Mouse (Mus musculus): Measurements from ENCODE around the gene Utrn. TPM values are rescaled to one million over a fixed set of nuclear protein-coding genes. Genes with fewer than 3 reads are reported as not detected.

The Utrn gene
- total and polyA plus RNA-seq, 3 experiments = 0.31 to 1.1 (median 0.67) TPM

GRCm38 (mm10) chr10:12865201-12865600 lies 4.0 kb downstream of the Utrn start:
- Histone ChIP-seq H3K36me3 (replicated peaks in 1 of 2; ENCODE audit: control insufficient read depth in 1 of 2, insufficient read depth in 1 of 2, low read length in 1 of 2) (no peaks in the 10 kb centered on the region), H3K4me3 (replicated peaks in 1 of 3; ENCODE audit: low read depth in 2 of 3, low read length in 2 of 3, poor library complexity in 1 of 3) (no peak overlapping the region), H3K27ac (ENCODE audit: insufficient read depth, low read depth) (no peak overlapping the region), H3K9ac (ENCODE audit: insufficient read depth, low read depth) (no peak overlapping the region), H3K9me3 (replicated peaks; ENCODE audit: low read length) (no peaks in the 10 kb centered on the region), H3K4me1 (ENCODE audit: control insufficient read depth in 1 of 2, insufficient read depth in 2 of 2) (peaks cover 9 to 21% of the 10 kb centered on the region in 2 experiments; a peak in 2 of 4 replicates), H3K4me2 (ENCODE audit: insufficient read depth, low read depth, poor library complexity, severe bottlenecking) (no peak overlapping the region), H3K79me2 (replicated peaks; ENCODE audit: control insufficient read depth, extremely low read depth, insufficient read depth, poor library complexity, severe bottlenecking) (no peaks in the 10 kb centered on the region), H3K27me3 (replicated peaks) (peaks cover 21% of the 10 kb centered on the region)
- dilution Hi-C loops (cut with MboI; ENCODE audit: extremely low pct_ligation_motif_present, extremely low pct_unique_long_range_greater_than_20kb, low sequenced_read_pairs) = no loop called here
- DNase-seq (ENCODE audit: extremely low read depth) = no peak
- TF ChIP-seq UBTF (IDR thresholded peaks at IDR 0.05; ENCODE audit: low read depth, low read length) (no peak), MYC (IDR thresholded peaks at IDR 0.05; ENCODE audit: low read depth, low read length) (no peak), SMC3 (IDR thresholded peaks at IDR 0.05; ENCODE audit: low read depth, low read length) (no peak), KAT2A (IDR thresholded peaks at IDR 0.05; ENCODE audit: insufficient replicate concordance, low read length) (no peak), ELF1 (IDR thresholded peaks at IDR 0.05; ENCODE audit: low read depth, low read length) (no peak), MXI1 (IDR thresholded peaks at IDR 0.05; ENCODE audit: low read depth, low read length) (no peak), RCOR1 (conservative IDR thresholded peaks at IDR 0.05; ENCODE audit: low read depth, low read length) (no peak)
- in situ Hi-C loops (cut with MboI; ENCODE audit: low pct_ligation_motif_present, low pct_unique_long_range_greater_than_20kb, low sequenced_read_pairs) = no loop called here

GRCm38 (mm10) chr10:12863581-12863980 lies 5.6 kb downstream of the Utrn start:
- TF ChIP-seq EP300 (IDR thresholded peaks at IDR 0.05; ENCODE audit: low read length) = no peak
- no peak for TF ChIP-seq ZC3H11A (IDR thresholded peaks at IDR 0.05; ENCODE audit: low read depth, low read length)
- no peak for TF ChIP-seq RAD21 (IDR thresholded peaks at IDR 0.05; ENCODE audit: low read depth, low read length)
- no peak for TF ChIP-seq JUN (IDR thresholded peaks at IDR 0.05; ENCODE audit: insufficient read depth, low read depth, low read length)
- TF ChIP-seq E2F4 (IDR thresholded peaks at IDR 0.05; ENCODE audit: insufficient replicate concordance, low read depth, low read length) = no peak
- no peak for TF ChIP-seq MAX (IDR thresholded peaks at IDR 0.05; ENCODE audit: low read length)
- TF ChIP-seq BHLHE40 (IDR thresholded peaks at IDR 0.05; ENCODE audit: low read depth, low read length) = no peak
- no peak for TF ChIP-seq USF2 (conservative IDR thresholded peaks at IDR 0.05; ENCODE audit: low read depth, low read length)
- TF ChIP-seq USF1 (IDR thresholded peaks at IDR 0.05; ENCODE audit: low read depth, low read length) = no peak
- no peak for TF ChIP-seq IRF4 (IDR thresholded peaks at IDR 0.05; ENCODE audit: low read depth, low read length)
- Histone ChIP-seq H3K9ac (ENCODE audit: insufficient read depth, low read depth) (no peak overlapping the region), H3K4me2 (ENCODE audit: insufficient read depth, low read depth, poor library complexity, severe bottlenecking) (no peak overlapping the region), H3K27ac (ENCODE audit: insufficient read depth, low read depth) (no peak overlapping the region), H3K9me3 (replicated peaks; ENCODE audit: low read length) (no peaks in the 10 kb centered on the region), H3K36me3 (replicated peaks in 1 of 2; ENCODE audit: control insufficient read depth in 1 of 2, insufficient read depth in 1 of 2, low read length in 1 of 2) (no peaks in the 10 kb centered on the region), H3K4me3 (replicated peaks in 1 of 3; ENCODE audit: low read depth in 2 of 3, low read length in 2 of 3, poor library complexity in 1 of 3) (no peak overlapping the region), H3K79me2 (replicated peaks; ENCODE audit: control insufficient read depth, extremely low read depth, insufficient read depth, poor library complexity, severe bottlenecking) (no peaks in the 10 kb centered on the region), H3K4me1 (ENCODE audit: control insufficient read depth in 1 of 2, insufficient read depth in 2 of 2) (peaks cover 9 to 21% of the 10 kb centered on the region in 2 experiments; a peak in 2 of 4 replicates), H3K27me3 (replicated peaks) (peaks cover 21% of the 10 kb centered on the region)
- DNase-seq (ENCODE audit: extremely low read depth) = no peak
- in situ Hi-C loops (cut with MboI; ENCODE audit: low pct_ligation_motif_present, low pct_unique_long_range_greater_than_20kb, low sequenced_read_pairs) (no loop called here), dilution Hi-C loops (cut with MboI; ENCODE audit: extremely low pct_ligation_motif_present, extremely low pct_unique_long_range_greater_than_20kb, low sequenced_read_pairs) (no loop called here)
